Mouse (Mus musculus) lung, adult 2 months (tissue): ENCODE data around the gene Prmt1.

Experiments
- CTCF ChIP-seq: fragments of 200-500 bp; IDR thresholded peaks from 2 replicates; pipeline ENCODE4 v1.5.1; 2011; ENCODE audit warnings: mild to moderate bottlenecking, low read length, control low read depth; ENCODE audit not compliant: insufficient read depth
- POLR2A ChIP-seq: fragments of 200-500 bp; IDR thresholded peaks from 2 replicates; pipeline ENCODE4 v1.6.1; 2011; ENCODE audit warnings: low read depth, mild to moderate bottlenecking, control low read depth, low read length, borderline replicate concordance; ENCODE audit errors: extremely low read depth

- TF ChIP-seq CTCF = no peak
- TF ChIP-seq POLR2A = no peak
These were observed 30.1 kb downstream of the Prmt1 start for GRCm38 (mm10) chr7:44956266-44956665.
